Mouse (Mus musculus): ENCODE results near the gene Cisd1. TPM values are rescaled to one million over a fixed set of nuclear protein-coding genes. Genes with fewer than 3 reads are reported as not detected.

Gene Cisd1
- polyA plus RNA-seq, 1 experiment from 2014 or later = 281 TPM

DNA sequence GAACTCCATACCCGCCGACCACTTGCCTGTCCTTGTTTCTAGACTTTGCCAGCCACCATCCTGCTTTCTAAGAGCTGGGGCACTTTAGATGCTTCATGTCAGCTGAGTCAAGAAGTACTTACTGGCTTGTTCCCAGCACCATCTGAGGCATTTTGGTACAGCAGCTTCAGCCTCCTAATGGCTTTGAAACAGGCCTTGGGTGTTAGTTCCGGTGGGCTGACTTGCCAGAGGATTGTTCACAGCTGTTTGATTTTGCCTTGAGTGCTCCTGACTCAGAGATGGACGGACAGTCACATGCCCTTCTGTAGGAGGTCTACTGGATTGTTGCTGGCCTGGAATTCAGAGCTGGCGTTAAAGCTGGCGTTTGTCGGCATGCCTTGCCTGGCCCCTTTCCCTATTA, 16.3 kb upstream of the Cisd1 start:
- WGBS = 66% methylated on average over 7 of the region's 7 CpGs
- Histone ChIP-seq H3K27ac (replicated peaks; ENCODE audit: low read depth, low read length) (no peak overlapping the region), H3K27me3 (ENCODE audit: control insufficient read depth, insufficient read depth, low read length) (no peaks in the 10 kb centered on the region), H3K4me1 (ENCODE audit: control insufficient read depth, insufficient read depth, low read length) (peaks cover 6% of the 10 kb centered on the region; the same call in 1 of the 2 replicates), H3K9ac (replicated peaks; ENCODE audit: low read length) (no peak overlapping the region), H3K4me3 (replicated peaks; ENCODE audit: low read depth, low read length) (no peak overlapping the region), H3K36me3 (ENCODE audit: control insufficient read depth, insufficient read depth, low read length) (peaks cover 17% of the 10 kb centered on the region), H3K4me2 (ENCODE audit: low read length) (no peak overlapping the region), H3K9me3 (ENCODE audit: control insufficient read depth, low read length) (no peaks in the 10 kb centered on the region)
- ATAC-seq (ENCODE audit: low FRiP score, low TSS enrichment) (no peak), DNase-seq (no peak)

DNA sequence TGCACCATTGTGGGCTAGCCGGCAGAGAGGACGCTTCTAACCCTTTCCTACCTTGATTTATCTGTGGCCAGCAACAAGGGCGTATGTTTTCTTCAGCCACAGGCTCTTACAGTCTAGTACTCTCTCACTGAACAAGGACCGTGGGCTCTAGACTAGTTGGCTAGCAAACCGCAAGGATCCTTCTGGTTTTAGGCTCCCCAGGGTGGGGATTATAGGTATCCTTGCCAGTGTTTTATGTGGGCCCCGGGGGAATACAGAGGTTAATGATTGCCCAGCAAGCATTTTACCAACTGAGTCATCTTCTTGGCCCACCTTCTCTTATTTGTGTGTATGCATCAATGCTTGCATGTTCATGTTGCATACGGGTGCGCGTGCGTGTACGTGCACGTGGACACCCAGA, 10.2 kb upstream of the Cisd1 start:
- no peak for DNase-seq
- 91% methylated on average over 12 of the region's 12 CpGs for WGBS
- H3K4me1 ChIP-seq (ENCODE audit: control insufficient read depth, insufficient read depth, low read length) = no peaks in the 10 kb centered on the region

DNA sequence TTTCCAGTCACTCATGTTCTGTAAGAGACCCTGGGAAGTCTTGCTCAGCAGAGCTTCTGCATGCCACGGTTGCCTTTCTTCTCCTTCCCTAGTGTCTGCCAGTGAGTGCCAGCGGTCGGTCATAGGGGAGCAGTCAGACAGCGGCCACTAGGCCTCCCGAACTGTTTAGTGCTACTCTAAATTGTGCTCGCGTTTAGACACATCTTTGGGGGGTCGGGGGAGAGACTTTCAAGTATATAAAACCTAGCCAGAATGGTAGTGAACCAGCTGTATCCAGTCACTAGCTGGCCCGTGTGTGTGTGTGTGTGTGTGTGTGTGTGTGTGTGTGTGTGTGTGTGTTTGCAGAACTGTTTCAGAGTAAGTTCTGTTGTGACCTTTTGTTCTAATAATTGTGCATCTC, 9.1 kb upstream of the Cisd1 start:
- Histone ChIP-seq H3K4me1 (ENCODE audit: control insufficient read depth, insufficient read depth, low read length) (peaks cover 7% of the 10 kb centered on the region), H3K9ac (replicated peaks; ENCODE audit: low read length) (no peak overlapping the region), H3K4me2 (ENCODE audit: low read length) (no peak overlapping the region), H3K27me3 (ENCODE audit: control insufficient read depth, insufficient read depth, low read length) (no peaks in the 10 kb centered on the region), H3K36me3 (ENCODE audit: control insufficient read depth, insufficient read depth, low read length) (0 out of 2 replicates have a peak, but pooled peaks cover 3% of the 10 kb centered on the region), H3K9me3 (ENCODE audit: control insufficient read depth, low read length) (no peaks in the 10 kb centered on the region), H3K4me3 (replicated peaks; ENCODE audit: low read depth, low read length) (no peak overlapping the region), H3K27ac (replicated peaks; ENCODE audit: low read depth, low read length) (no peak overlapping the region)
- DNase-seq (no peak), ATAC-seq (ENCODE audit: low FRiP score, low TSS enrichment) (no peak)
- WGBS = 82% methylated on average over 9 of the region's 9 CpGs

More for the DNA sequence above, 10.2 kb upstream of the Cisd1 start:
- Histone ChIP-seq H3K36me3 (ENCODE audit: control insufficient read depth, insufficient read depth, low read length) (0 out of 2 replicates have a peak, but pooled peaks cover 3% of the 10 kb centered on the region), H3K4me3 (replicated peaks; ENCODE audit: low read depth, low read length) (no peak overlapping the region), H3K27ac (replicated peaks; ENCODE audit: low read depth, low read length) (no peak overlapping the region), H3K9me3 (ENCODE audit: control insufficient read depth, low read length) (no peaks in the 10 kb centered on the region), H3K4me2 (ENCODE audit: low read length) (no peak overlapping the region), H3K27me3 (ENCODE audit: control insufficient read depth, insufficient read depth, low read length) (no peaks in the 10 kb centered on the region), H3K9ac (replicated peaks; ENCODE audit: low read length) (no peak overlapping the region)
- no peak for ATAC-seq (ENCODE audit: low FRiP score, low TSS enrichment)

DNA sequence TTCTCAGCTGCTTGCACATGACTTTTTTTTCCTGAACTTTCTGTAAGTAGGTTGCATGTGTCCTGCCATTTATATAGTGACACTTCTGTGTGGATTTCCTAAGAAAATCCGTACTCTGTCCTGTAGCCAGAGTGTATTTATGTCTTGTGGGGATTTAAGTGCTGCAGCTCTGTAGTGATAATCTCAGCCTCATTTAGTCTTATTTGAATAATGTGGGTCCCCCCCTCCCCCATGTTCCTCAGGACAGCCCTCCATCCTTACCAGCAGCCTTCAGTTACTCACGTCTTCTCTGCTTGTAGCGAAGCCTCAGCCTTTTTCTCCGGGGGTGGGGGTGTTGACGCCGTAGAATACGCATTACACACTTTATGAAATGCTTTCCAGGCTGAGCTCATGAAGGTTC, 6.5 kb upstream of the Cisd1 start:
- no peak overlapping the region for H3K9ac ChIP-seq (replicated peaks; ENCODE audit: low read length)
- no peak for ATAC-seq (ENCODE audit: low FRiP score, low TSS enrichment)
- no peaks in the 10 kb centered on the region for H3K27me3 ChIP-seq (ENCODE audit: control insufficient read depth, insufficient read depth, low read length)
- no peak overlapping the region for H3K4me2 ChIP-seq (ENCODE audit: low read length)
- H3K4me3 ChIP-seq (replicated peaks; ENCODE audit: low read depth, low read length) = no peak overlapping the region
- no peak overlapping the region for H3K27ac ChIP-seq (replicated peaks; ENCODE audit: low read depth, low read length)
- DNase-seq = no peak
- peaks cover 9% of the 10 kb centered on the region for H3K4me1 ChIP-seq (ENCODE audit: control insufficient read depth, insufficient read depth, low read length)
- 0 out of 2 replicates have a peak, but pooled peaks cover 3% of the 10 kb centered on the region for H3K36me3 ChIP-seq (ENCODE audit: control insufficient read depth, insufficient read depth, low read length)
- no peaks in the 10 kb centered on the region for H3K9me3 ChIP-seq (ENCODE audit: control insufficient read depth, low read length)
- 92% methylated on average over 7 of the region's 7 CpGs for WGBS

DNA sequence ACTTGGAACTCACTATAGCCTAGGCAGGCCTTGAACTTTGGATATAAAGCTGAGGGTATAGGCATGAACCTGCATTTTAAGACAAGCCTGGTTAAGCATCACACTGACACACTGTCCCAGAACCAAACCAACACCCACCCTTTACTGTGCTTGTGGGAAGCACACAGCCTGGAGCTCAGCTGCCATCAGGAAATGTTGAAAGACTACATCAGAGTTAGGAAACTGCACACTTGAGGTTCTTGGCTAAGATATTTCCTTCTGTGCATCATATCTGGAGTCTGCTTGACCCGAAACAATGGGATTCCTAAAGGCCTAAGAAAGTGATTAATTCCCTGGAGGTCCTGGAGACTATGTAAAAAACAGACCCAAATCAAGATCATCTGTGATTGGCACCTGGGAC, 4.5 kb upstream of the Cisd1 start:
- 0 out of 2 replicates have a peak, but pooled peaks cover 3% of the 10 kb centered on the region for H3K36me3 ChIP-seq (ENCODE audit: control insufficient read depth, insufficient read depth, low read length)
- 90% methylated on average over 1 of the region's 1 CpGs for WGBS
- peak overlapping the region; percentile 85 for H3K4me3 ChIP-seq (replicated peaks; ENCODE audit: low read depth, low read length)

DNA sequence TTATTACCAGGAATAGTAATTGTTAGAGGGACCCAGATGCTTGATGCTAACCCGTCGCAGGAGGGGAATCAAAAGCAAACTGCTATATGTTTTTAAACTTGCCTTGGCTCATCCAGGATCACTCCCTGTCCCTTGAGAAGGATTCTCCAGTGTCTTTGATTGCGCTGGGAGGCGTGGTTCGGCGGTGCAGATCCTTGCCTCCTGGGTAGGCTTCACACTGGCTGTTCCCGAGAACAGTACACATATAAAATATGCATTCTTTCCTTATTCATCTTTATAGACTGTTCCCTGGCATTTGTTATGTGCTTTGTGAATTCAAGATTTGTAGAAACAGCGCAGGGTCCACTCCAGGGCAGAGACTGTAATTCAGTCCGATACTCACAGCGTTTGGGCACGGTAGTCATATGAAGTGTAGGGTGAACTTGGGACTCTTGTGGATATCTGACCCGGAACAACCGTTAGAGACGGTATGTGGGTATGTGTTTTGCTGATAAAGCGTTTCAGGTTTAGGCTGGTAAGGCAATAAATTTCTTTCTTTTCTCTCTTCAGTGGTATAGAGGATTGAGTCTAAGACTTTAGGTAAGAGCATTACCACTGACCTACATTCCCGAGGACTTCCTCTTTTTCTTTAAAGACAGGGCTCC, 4.0 kb upstream of the Cisd1 start:
- Histone ChIP-seq H3K4me2 (ENCODE audit: low read length) (peak overlapping the region; percentile 91), H3K4me3 (replicated peaks; ENCODE audit: low read depth, low read length) (peak overlapping the region; percentile 85), H3K9me3 (ENCODE audit: control insufficient read depth, low read length) (no peaks in the 10 kb centered on the region), H3K9ac (replicated peaks; ENCODE audit: low read length) (peak overlapping the region; percentile 84), H3K27me3 (ENCODE audit: control insufficient read depth, insufficient read depth, low read length) (no peaks in the 10 kb centered on the region), H3K27ac (replicated peaks; ENCODE audit: low read depth, low read length) (no peak overlapping the region), H3K36me3 (ENCODE audit: control insufficient read depth, insufficient read depth, low read length) (0 out of 2 replicates have a peak, but pooled peaks cover 3% of the 10 kb centered on the region), H3K4me1 (ENCODE audit: control insufficient read depth, insufficient read depth, low read length) (peaks cover 18% of the 10 kb centered on the region)
- ATAC-seq (ENCODE audit: low FRiP score, low TSS enrichment) (no peak), DNase-seq (peak; percentile 50)
- WGBS = 25% methylated on average over 16 of the region's 16 CpGs

More for the DNA sequence above, 4.5 kb upstream of the Cisd1 start:
- Histone ChIP-seq H3K27ac (replicated peaks; ENCODE audit: low read depth, low read length) (no peak overlapping the region), H3K9me3 (ENCODE audit: control insufficient read depth, low read length) (no peaks in the 10 kb centered on the region), H3K9ac (replicated peaks; ENCODE audit: low read length) (peak overlapping the region; percentile 84; the same call in 1 of the 2 replicates), H3K27me3 (ENCODE audit: control insufficient read depth, insufficient read depth, low read length) (no peaks in the 10 kb centered on the region), H3K4me2 (ENCODE audit: low read length) (peak overlapping the region; percentile 91), H3K4me1 (ENCODE audit: control insufficient read depth, insufficient read depth, low read length) (peaks cover 14% of the 10 kb centered on the region)
- ATAC-seq (ENCODE audit: low FRiP score, low TSS enrichment) (no peak), DNase-seq (no peak)

DNA sequence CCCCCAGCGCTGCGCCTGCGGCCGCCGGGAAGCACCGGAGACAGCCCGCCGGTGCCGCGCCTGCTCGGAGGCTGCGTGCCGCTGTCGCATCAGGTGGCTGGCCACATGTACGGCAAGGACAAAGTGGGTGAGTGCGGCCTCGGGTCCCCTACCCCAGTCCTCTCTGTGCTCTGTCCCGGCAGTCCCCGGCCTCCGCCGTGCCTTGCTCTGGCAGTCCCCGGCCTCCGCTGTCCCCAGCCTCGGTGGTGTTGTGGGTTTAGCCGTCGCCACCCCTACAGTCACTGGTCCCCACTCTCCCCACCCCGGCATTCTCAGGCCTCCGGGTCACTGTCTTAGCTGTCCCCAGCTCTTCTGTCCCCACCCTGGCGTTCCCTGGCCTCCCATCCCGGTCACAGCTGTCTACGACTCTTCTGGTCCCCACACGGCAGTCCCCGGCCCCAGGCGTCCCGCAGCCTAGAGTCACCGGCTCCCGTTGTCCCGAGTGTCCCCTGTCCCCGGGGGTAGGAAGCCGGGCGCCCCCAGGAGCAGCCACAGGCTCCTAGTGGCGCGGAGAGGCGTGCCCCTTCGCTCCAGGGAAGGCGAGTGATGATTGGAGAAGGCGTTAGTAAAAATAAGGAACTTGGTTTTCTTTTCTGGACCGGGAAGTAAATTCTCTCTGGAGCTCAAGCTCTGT, 3.3 kb upstream of the Cisd1 start:
- Histone ChIP-seq H3K9ac (replicated peaks; ENCODE audit: low read length) (peak overlapping the region; percentile 84), H3K27me3 (ENCODE audit: control insufficient read depth, insufficient read depth, low read length) (no peaks in the 10 kb centered on the region), H3K4me1 (ENCODE audit: control insufficient read depth, insufficient read depth, low read length) (peaks cover 23% of the 10 kb centered on the region), H3K36me3 (ENCODE audit: control insufficient read depth, insufficient read depth, low read length) (0 out of 2 replicates have a peak, but pooled peaks cover 3% of the 10 kb centered on the region), H3K4me3 (replicated peaks; ENCODE audit: low read depth, low read length) (peak overlapping the region; percentile 85), H3K4me2 (ENCODE audit: low read length) (peak overlapping the region; percentile 91), H3K9me3 (ENCODE audit: control insufficient read depth, low read length) (no peaks in the 10 kb centered on the region), H3K27ac (replicated peaks; ENCODE audit: low read depth, low read length) (peak overlapping the region; percentile 84)
- DNase-seq (peak; percentile 53), ATAC-seq (ENCODE audit: low FRiP score, low TSS enrichment) (peak; percentile 66)
- under 1% methylated on average over 46 of the region's 48 CpGs for WGBS

DNA sequence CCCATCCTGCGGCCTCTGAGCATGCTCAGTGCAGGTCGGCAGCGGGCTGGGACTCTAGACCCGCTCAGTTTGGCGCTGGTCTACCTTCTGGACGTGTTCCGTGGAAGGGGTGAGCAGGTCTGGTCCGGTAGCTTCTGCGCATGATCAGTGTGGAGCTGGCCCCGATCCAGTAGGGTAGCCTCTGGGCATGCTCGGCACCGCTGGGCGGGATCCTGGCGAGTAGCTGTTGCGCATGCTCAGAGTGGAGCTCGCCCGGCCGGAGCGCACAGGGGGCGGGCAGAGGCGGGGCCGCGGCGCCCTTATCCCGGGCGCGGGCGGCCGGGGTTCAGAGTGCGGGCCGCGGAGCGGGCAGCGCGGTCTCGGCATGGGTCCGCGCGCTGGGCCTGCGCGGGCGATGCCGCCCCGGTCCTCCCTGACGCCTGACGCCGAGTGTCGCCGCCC, 2.8 kb upstream of the Cisd1 start, which contains the start of gene Ipmk:
Gene Ipmk (plus strand): TSS at position 255 of the 441 bp plus-strand sequence.
- Histone ChIP-seq H3K4me1 (ENCODE audit: control insufficient read depth, insufficient read depth, low read length) (peaks cover 23% of the 10 kb centered on the region), H3K4me3 (replicated peaks; ENCODE audit: low read depth, low read length) (peak within 1 kb of the TSS; percentile 85), H3K9me3 (ENCODE audit: control insufficient read depth, low read length) (no peaks in the 10 kb centered on the region), H3K4me2 (ENCODE audit: low read length) (peak within 1 kb of the TSS; percentile 91), H3K27me3 (ENCODE audit: control insufficient read depth, insufficient read depth, low read length) (no peaks in the 10 kb centered on the region), H3K9ac (replicated peaks; ENCODE audit: low read length) (peak within 1 kb of the TSS; percentile 84), H3K27ac (replicated peaks; ENCODE audit: low read depth, low read length) (peak within 1 kb of the TSS; percentile 84), H3K36me3 (ENCODE audit: control insufficient read depth, insufficient read depth, low read length) (0 out of 2 replicates have a peak, but pooled peaks cover 3% of the 10 kb centered on the region)
- DNase-seq = peak; percentile 98
- ATAC-seq (ENCODE audit: low FRiP score, low TSS enrichment) = peak; percentile 92
- under 1% methylated on average over 49 of the region's 49 CpGs for WGBS

Data from midbrain, embryonic 14.5 days (tissue).